Comparison of ENCODE assay signal across 8 mouse cellular contexts in the genomic region with DNA sequence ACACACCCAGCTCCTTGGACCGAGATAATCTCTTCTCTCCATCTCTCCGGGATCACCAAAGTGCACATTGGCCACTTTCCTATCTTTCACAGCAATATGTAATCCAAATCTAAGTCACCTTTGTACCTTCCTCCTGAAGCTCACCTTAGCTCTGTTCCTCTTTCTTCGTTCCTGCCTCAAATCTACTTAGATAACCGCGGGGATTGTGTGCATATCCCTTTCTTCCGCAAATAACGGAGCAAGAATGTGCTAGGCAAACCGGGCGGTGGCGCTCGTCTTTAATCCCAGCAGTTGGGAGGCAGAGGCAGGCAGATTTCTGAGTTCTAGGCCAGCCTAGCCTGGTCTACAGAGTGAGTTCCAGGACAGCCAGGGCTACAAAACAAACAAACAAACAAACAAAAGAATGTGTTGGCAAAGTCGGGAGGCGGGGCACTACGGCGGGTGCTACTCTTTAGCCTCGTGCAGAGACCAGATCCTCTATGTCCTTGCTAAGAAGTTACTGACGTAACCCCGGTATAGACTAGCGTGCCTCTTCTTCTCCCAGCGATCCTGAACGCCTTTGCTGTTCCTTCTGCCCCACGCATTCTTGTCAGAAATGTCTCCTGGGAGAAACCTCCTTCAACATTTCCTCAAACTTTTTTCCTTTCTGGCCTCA. TPM values are rescaled to one million over a fixed set of nuclear protein-coding genes. Genes with fewer than 3 reads are reported as not detected.
A peak's percentile ranks its signal among the peaks of the same experiment; 100 is the strongest.
DNase-seq lines count a peak whose midpoint lies in the region; ATAC-seq and TF ChIP-seq lines count a peak whose summit lies in the region.

No protein-coding gene starts in this region.

- peak overlapping the region; percentile 59 for H3K4me3 ChIP-seq in forebrain, postnatal 0 days (ENCODE audit: low read depth, low read length)
- peak overlapping the region; percentile 93 for H3K4me3 ChIP-seq in limb, embryonic 14.5 days (replicated peaks; ENCODE audit: low read length)
- peak overlapping the region; percentile 87 for H3K4me3 ChIP-seq in midbrain, postnatal 0 days (ENCODE audit: low read depth, low read length)

- H3K27me3 ChIP-seq in forebrain, postnatal 0 days (ENCODE audit: insufficient read depth, low read length), result no peaks in the 10 kb centered on the region
- H3K27me3 ChIP-seq in limb, embryonic 14.5 days (ENCODE audit: control insufficient read depth, insufficient read depth, low read length), result no peaks in the 10 kb centered on the region
- no peaks in the 10 kb centered on the region for H3K27me3 ChIP-seq in midbrain, postnatal 0 days (ENCODE audit: insufficient read depth, low read length)

- no peaks in the 10 kb centered on the region for H3K9me3 ChIP-seq in forebrain, postnatal 0 days (ENCODE audit: low read length)
- no peaks in the 10 kb centered on the region for H3K9me3 ChIP-seq in limb, embryonic 14.5 days (ENCODE audit: control insufficient read depth, low read length)
- H3K9me3 ChIP-seq in midbrain, postnatal 0 days (ENCODE audit: low read length), result no peaks in the 10 kb centered on the region

- TF ChIP-seq CTCF in forebrain, postnatal 0 days (IDR thresholded peaks at IDR 0.05; ENCODE audit: low read depth), result no peak
- no peak for TF ChIP-seq CTCF in midbrain, postnatal 0 days (IDR thresholded peaks at IDR 0.05)

- H3K27ac ChIP-seq in forebrain, postnatal 0 days (ENCODE audit: low read depth, low read length), result peak overlapping the region; percentile 91
- peak overlapping the region; percentile 90 for H3K27ac ChIP-seq in limb, embryonic 14.5 days (replicated peaks; ENCODE audit: low read depth, low read length)
- peak overlapping the region; percentile 70 for H3K27ac ChIP-seq in midbrain, postnatal 0 days (ENCODE audit: low read depth, low read length)

- H3K4me2 ChIP-seq in forebrain, postnatal 0 days (ENCODE audit: low read depth), result peak overlapping the region; percentile 80
- H3K4me2 ChIP-seq in limb, embryonic 14.5 days (replicated peaks; ENCODE audit: low read depth, low read length, severe bottlenecking), result peak overlapping the region; percentile 86
- H3K4me2 ChIP-seq in midbrain, postnatal 0 days (ENCODE audit: low read depth, low read length, poor library complexity, severe bottlenecking), result peak overlapping the region; percentile 88

- 33% methylated on average over 22 of the region's 22 CpGs for WGBS in forebrain, postnatal 0 days
- WGBS in limb, embryonic 14.5 days, result 33% methylated on average over 22 of the region's 22 CpGs
- WGBS in midbrain, postnatal 0 days, result 35% methylated on average over 22 of the region's 22 CpGs

- peaks cover 10% of the 10 kb centered on the region; the same call in 1 of the 2 replicates for H3K4me1 ChIP-seq in forebrain, postnatal 0 days (ENCODE audit: insufficient read depth)
- H3K4me1 ChIP-seq in limb, embryonic 14.5 days (ENCODE audit: control insufficient read depth, insufficient read depth, low read length), result peaks cover 11% of the 10 kb centered on the region
- H3K4me1 ChIP-seq in midbrain, postnatal 0 days (ENCODE audit: insufficient read depth, low read length), result peaks cover 7% of the 10 kb centered on the region; the same call in 1 of the 2 replicates

- TF ChIP-seq POLR2A in limb, embryonic 14.5 days (IDR thresholded peaks at IDR 0.05; ENCODE audit: borderline replicate concordance, extremely low read depth, insufficient read depth, insufficient read length), result no peak

- ATAC-seq in forebrain, postnatal 0 days, result peak; percentile 2; the same call in 1 of the 2 replicates
- ATAC-seq in limb, embryonic 14.5 days (ENCODE audit: low FRiP score, low read depth), result 0 out of 2 replicates have a peak, but pooled peaks have one; percentile 1
- no peak; the same call in 1 of the 2 replicates for ATAC-seq in midbrain, postnatal 0 days (ENCODE audit: low FRiP score)

- H3K36me3 ChIP-seq in forebrain, postnatal 0 days (ENCODE audit: insufficient read depth), result peaks cover 48% of the 10 kb centered on the region
- H3K36me3 ChIP-seq in limb, embryonic 14.5 days (ENCODE audit: control insufficient read depth, insufficient read depth, low read length), result peaks cover 51% of the 10 kb centered on the region
- H3K36me3 ChIP-seq in midbrain, postnatal 0 days (ENCODE audit: insufficient read depth, low read length), result peaks cover 29% of the 10 kb centered on the region

- DNase-seq in cerebellum, postnatal 10 days, result peak; percentile 36 to 38
- DNase-seq in cerebellum, postnatal 36 days, result no peak
- peak; percentile 68 for DNase-seq in MEL-GATA-1-ER (ENCODE audit: extremely low read depth, low read depth)
- DNase-seq in forebrain, postnatal 0 days, result no peak
- DNase-seq in limb, embryonic 14.5 days (ENCODE audit: low spot score), result no peak
- no peak for DNase-seq in midbrain, postnatal 0 days (ENCODE audit: low spot score)
- DNase-seq in urinary bladder, postnatal 10 days (ENCODE audit: low spot score), result no peak
- DNase-seq in adrenal gland, postnatal 25 days, result no peak

- peak overlapping the region; percentile 39 for H3K9ac ChIP-seq in forebrain, postnatal 0 days
- peak overlapping the region; percentile 66 for H3K9ac ChIP-seq in limb, embryonic 14.5 days (ENCODE audit: low read depth, low read length, severe bottlenecking)
- peak overlapping the region; percentile 44 for H3K9ac ChIP-seq in midbrain, postnatal 0 days (replicated peaks; ENCODE audit: low read length, poor library complexity, severe bottlenecking)

RNA-seq across cellular contexts. Expression of gene Rnps1, which starts 0.7 kb away (rescaled TPM):
- 289 and 291 TPM in 2 replicates for total RNA-seq in forebrain, postnatal 0 days (2014; rRNA removed)
- 361 and 363 TPM in 2 replicates for polyA plus RNA-seq in forebrain, postnatal 0 days (2015; fragmentation: Nextera tagmentation; extraction: Ambion mirVana)
- polyA plus RNA-seq in limb, embryonic 14.5 days (2012; rRNA removed), result 333 and 363 TPM in 2 replicates
- 236 and 254 TPM in 2 replicates for polyA plus RNA-seq in limb, embryonic 14.5 days (2014; fragmentation: Nextera tagmentation; extraction: Ambion mirVana)
- 248 and 260 TPM in 2 replicates for total RNA-seq in midbrain, postnatal 0 days (2014; rRNA removed)
- 347 and 350 TPM in 2 replicates for polyA plus RNA-seq in midbrain, postnatal 0 days (2015; fragmentation: Nextera tagmentation; extraction: Ambion mirVana)
- total RNA-seq in adrenal gland, postnatal 25 days (2021), result 72.0 and 76.1 TPM in 2 replicates

RNA-seq across cellular contexts. Expression of gene Eci1, which starts 12.8 kb away (rescaled TPM):
- total RNA-seq in forebrain, postnatal 0 days (2014; rRNA removed), result 20.2 and 22.0 TPM in 2 replicates
- 23.3 and 30.0 TPM in 2 replicates for polyA plus RNA-seq in forebrain, postnatal 0 days (2015; fragmentation: Nextera tagmentation; extraction: Ambion mirVana)
- polyA plus RNA-seq in limb, embryonic 14.5 days (2012; rRNA removed), result 48.5 and 51.0 TPM in 2 replicates
- 51.7 and 64.3 TPM in 2 replicates for polyA plus RNA-seq in limb, embryonic 14.5 days (2014; fragmentation: Nextera tagmentation; extraction: Ambion mirVana)
- total RNA-seq in midbrain, postnatal 0 days (2014; rRNA removed), result 20.6 and 26.6 TPM in 2 replicates
- polyA plus RNA-seq in midbrain, postnatal 0 days (2015; fragmentation: Nextera tagmentation; extraction: Ambion mirVana), result 31.0 and 41.1 TPM in 2 replicates
- 228 and 261 TPM in 2 replicates for total RNA-seq in adrenal gland, postnatal 25 days (2021)

RNA-seq across cellular contexts. Expression of gene Dnase1l2, which starts 29.2 kb away (rescaled TPM):
- total RNA-seq in forebrain, postnatal 0 days (2014; rRNA removed), result 4.7 and 6.2 TPM in 2 replicates
- 0.82 and 0.92 TPM in 2 replicates for polyA plus RNA-seq in forebrain, postnatal 0 days (2015; fragmentation: Nextera tagmentation; extraction: Ambion mirVana)
- 18.0 and 20.7 TPM in 2 replicates for polyA plus RNA-seq in limb, embryonic 14.5 days (2012; rRNA removed)
- 3.3 and 3.5 TPM in 2 replicates for polyA plus RNA-seq in limb, embryonic 14.5 days (2014; fragmentation: Nextera tagmentation; extraction: Ambion mirVana)
- total RNA-seq in midbrain, postnatal 0 days (2014; rRNA removed), result 5.0 and 5.6 TPM in 2 replicates
- polyA plus RNA-seq in midbrain, postnatal 0 days (2015; fragmentation: Nextera tagmentation; extraction: Ambion mirVana), result 0.94 and 1.1 TPM in 2 replicates
- 2.7 and 3.5 TPM in 2 replicates for total RNA-seq in adrenal gland, postnatal 25 days (2021)

RNA-seq across cellular contexts. Expression of gene E4f1, which starts 56.4 kb away (rescaled TPM):
- total RNA-seq in forebrain, postnatal 0 days (2014; rRNA removed), result 34.2 and 37.5 TPM in 2 replicates
- polyA plus RNA-seq in forebrain, postnatal 0 days (2015; fragmentation: Nextera tagmentation; extraction: Ambion mirVana), result 9.2 and 25.6 TPM in 2 replicates
- 80.6 and 95.0 TPM in 2 replicates for polyA plus RNA-seq in limb, embryonic 14.5 days (2012; rRNA removed)
- 16.6 and 19.3 TPM in 2 replicates for polyA plus RNA-seq in limb, embryonic 14.5 days (2014; fragmentation: Nextera tagmentation; extraction: Ambion mirVana)
- total RNA-seq in midbrain, postnatal 0 days (2014; rRNA removed), result 35.1 and 38.0 TPM in 2 replicates
- polyA plus RNA-seq in midbrain, postnatal 0 days (2015; fragmentation: Nextera tagmentation; extraction: Ambion mirVana), result 25.6 and 30.6 TPM in 2 replicates
- total RNA-seq in adrenal gland, postnatal 25 days (2021), result 21.7 and 33.7 TPM in 2 replicates

RNA-seq across cellular contexts. Expression of gene Pgp, which starts 56.5 kb away (rescaled TPM):
- 37.8 and 39.5 TPM in 2 replicates for total RNA-seq in forebrain, postnatal 0 days (2014; rRNA removed)
- polyA plus RNA-seq in forebrain, postnatal 0 days (2015; fragmentation: Nextera tagmentation; extraction: Ambion mirVana), result 68.1 and 72.5 TPM in 2 replicates
- 37.6 and 49.6 TPM in 2 replicates for polyA plus RNA-seq in limb, embryonic 14.5 days (2012; rRNA removed)
- 52.9 TPM in 2 replicates for polyA plus RNA-seq in limb, embryonic 14.5 days (2014; fragmentation: Nextera tagmentation; extraction: Ambion mirVana)
- 49.6 and 50.1 TPM in 2 replicates for total RNA-seq in midbrain, postnatal 0 days (2014; rRNA removed)
- polyA plus RNA-seq in midbrain, postnatal 0 days (2015; fragmentation: Nextera tagmentation; extraction: Ambion mirVana), result 86.8 and 88.7 TPM in 2 replicates
- total RNA-seq in adrenal gland, postnatal 25 days (2021), result 71.8 and 83.4 TPM in 2 replicates

Comparison
In these comparisons a context has a peak if more than half of its experiments do, and no peak if none do; other contexts are left out.
1. DNase-seq: peak in cerebellum, postnatal 10 days (2 of 2) and MEL-GATA-1-ER (single experiment); none in cerebellum, postnatal 36 days (0 of 2), forebrain, postnatal 0 days (single experiment), limb, embryonic 14.5 days (single experiment), midbrain, postnatal 0 days (single experiment), urinary bladder, postnatal 10 days (single experiment) and adrenal gland, postnatal 25 days (single experiment).
2. Peak in every context shown above with its lines, with median percentiles within 50 percentile points of each other: H3K27ac ChIP-seq, H3K4me2 ChIP-seq, H3K4me3 ChIP-seq and H3K9ac ChIP-seq.